Mouse (Mus musculus): ENCODE results near the gene Glrx3. TPM values are rescaled to one million over a fixed set of nuclear protein-coding genes. Genes with fewer than 3 reads are reported as not detected.
"Not testable (repeated sequence)": the region's sequence is repeated elsewhere in the genome, so short reads cannot be mapped to it uniquely, and the experiment has no call there.

Gene Glrx3
- total RNA-seq (2021) = 100 to 1,000 TPM; 121 to 128 TPM
- long read RNA-seq, experiment 1, transcript Glrx3-201 (11 exons, 1,685 nt) = major isoform, 267 of 289 reads
- long read RNA-seq, experiment 1, partial matches to known transcripts = 5 of 289 reads
- long read RNA-seq, experiment 1, other reads (novel, unspliced or antisense) = 16 of 289 reads
- long read RNA-seq, experiment 2, transcript Glrx3-201 (11 exons, 1,685 nt) = major isoform, 233 of 260 reads
- long read RNA-seq, experiment 2, partial matches to known transcripts = 17 of 260 reads
- long read RNA-seq, experiment 2, other reads (novel, unspliced or antisense) = 10 of 260 reads

DNA sequence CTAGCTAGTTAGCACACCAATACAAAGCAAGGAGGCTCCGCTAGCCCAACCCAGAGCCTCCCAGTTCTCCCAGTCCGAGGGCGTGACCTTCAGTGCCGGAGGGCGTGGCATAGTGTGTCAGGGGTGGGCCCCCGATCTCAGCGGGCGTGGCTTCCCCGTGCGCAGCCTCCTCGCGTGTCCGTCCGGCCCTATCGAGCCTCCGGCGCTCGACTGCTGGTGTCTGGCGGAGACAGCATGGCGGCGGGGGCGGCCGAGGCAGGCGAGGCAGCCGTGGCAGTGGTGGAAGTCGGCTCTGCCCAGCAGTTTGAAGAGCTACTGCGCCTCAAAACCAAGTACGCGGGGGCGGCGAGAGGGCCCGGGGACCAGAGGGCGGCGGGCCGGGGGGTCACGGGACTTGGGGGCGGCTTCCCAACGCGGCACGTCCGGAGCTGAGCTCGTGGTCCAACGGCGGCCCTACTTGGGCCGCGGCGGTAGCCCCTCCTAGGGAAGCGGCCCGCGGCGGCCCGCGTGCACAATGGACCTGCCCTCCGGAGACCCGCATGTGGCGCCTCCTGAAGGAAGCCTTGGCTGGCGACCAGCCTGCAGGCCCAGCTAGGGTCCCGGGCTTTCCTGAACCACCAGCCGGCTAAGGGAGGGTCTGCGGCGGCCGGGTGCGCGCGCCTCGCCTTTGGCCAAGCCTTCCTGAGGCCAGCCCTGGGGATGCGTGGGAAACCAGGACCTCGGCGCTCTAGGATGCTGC is at the start of gene Glrx3:
Gene Glrx3 (plus strand): TSS at position 175 of the 739 bp plus-strand sequence.
- peak; percentile 99 for DNase-seq (ENCODE audit: low spot score)

DNA sequence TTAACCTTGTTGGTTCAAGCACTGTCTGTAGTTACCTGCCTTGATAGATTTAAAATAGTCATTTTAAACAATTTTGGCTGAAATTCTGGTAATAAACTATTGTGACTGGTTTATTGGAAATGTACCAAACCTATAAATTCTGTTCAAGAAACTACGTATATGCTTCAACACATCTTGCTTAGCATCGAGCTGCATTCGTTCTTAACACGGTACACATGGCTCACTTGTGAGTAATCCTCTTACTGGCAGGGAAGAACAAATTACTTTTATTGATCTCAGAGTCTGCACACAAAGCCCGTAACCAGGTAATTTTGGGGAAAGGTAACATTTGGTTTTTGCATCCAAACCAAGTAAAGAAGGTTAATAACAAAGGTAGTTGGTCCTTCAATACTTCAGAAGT is 49.6 kb upstream of the Glrx3 start:
- DNase-seq (ENCODE audit: low spot score) = no peak

DNA sequence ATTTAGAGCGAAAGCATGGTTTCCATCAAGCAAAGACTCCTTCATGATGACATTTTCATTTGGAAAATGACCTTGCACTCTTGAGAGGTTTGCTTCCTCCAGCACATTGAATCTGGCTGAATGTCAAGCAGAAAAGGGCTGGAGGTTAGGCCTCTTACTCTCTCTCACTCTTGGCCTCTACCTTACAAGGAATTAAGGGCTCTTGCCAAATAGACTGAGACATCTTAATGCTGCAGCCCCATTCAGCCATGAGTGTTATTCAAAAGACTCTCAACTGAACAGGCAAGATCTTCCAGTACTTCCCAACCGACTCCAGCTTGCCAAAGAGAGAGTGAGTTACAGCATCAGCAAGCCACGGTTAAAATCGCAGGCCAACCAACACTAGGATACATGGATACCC is 42.0 kb upstream of the Glrx3 start:
- no peak for DNase-seq (ENCODE audit: low spot score)

DNA sequence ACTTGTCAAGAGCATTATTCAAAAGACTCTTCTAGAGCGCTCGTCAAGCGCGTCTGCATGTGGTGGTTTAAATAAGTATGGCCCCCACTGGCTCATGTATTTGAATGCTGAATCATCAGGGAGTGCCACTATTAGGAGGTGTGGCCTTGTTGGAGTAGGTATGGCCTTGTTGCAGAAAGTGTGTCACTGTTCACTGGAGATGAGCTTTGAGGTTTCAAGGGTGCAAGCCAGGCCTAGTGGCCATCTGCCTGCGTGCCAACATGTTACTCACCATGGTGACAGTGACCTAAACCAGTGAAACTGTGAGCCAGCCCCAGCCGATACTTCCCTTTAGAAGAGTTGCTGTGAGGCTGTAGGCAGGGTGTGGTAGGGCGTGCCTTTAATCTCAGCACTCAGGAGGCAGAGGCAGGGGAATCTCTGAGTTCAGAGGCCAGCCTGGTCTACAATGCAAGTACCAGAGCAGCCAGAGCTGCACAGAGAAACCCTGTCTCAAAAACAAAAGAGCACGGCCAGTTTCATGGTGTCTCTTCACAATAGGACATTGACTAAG is 40.0 kb upstream of the Glrx3 start:
- no peak for DNase-seq (ENCODE audit: low spot score)

DNA sequence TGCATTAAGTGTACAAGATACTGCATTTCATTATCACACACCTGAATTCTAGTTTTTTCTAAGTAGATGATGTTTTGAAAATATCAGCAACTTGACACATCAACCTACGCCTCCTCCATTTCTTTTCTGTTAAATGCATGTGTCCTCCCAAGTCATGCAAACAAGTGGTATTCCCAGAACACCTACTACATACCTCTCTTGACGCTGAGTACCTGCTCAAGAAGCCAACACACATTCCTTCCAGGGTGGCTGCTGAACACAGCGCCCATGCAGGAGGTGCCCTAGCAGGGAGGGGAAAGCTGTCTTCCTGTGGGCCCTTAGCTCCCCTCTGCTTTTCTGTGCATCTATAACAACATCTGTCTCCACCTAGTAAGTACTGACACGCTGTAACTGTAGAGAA is 38.4 kb upstream of the Glrx3 start:
- DNase-seq (ENCODE audit: low spot score) = no peak

DNA sequence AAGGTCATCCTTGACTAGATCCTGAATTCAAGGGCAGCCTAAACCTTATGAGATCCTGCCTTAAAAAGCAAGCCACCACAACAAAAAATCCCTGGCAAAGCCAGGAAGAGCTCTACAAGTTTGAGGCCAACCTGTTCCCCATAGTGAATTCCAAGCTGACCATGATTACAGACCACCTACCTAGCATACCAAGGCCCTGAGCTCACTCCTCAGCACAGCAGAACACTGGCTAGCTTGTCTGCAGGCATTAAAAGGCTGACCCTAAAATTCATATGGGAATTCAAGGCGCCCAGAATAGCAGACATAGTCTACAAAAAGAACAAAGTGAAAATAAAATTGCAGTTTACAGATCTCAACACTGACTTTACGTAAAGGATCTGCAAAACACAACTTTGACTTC is 33.3 kb upstream of the Glrx3 start:
- DNase-seq (ENCODE audit: low spot score) = no peak

DNA sequence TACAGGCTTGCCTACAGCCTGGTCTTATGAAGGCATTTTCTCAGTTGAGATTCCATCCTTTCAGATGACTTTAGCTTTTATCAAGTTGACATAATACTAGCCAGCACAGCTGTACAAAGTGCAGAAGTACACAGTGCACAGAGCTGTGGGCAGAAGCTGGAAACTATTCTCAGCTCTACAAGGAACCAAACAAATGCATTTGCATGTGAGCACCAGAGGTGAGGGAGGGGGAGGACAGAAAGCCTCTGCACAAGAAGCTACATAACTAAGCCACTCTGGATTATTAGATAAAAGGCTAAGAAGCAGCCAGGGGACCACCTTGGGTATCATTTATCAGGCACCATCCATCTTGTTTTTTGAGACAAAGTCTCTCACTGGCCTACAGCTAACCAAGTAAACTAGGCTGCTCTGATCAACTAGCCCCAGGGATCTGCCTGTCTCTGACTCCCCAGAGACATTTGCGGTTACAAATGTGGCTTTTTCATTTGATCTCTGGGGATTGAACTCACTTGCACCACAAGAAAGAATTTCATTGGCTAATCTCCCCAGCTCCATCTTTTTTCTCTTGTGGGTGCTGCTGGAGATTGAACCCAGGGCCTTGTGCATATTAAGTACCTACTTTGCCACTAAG is 29.9 kb upstream of the Glrx3 start:
- no peak for DNase-seq (ENCODE audit: low spot score)

DNA sequence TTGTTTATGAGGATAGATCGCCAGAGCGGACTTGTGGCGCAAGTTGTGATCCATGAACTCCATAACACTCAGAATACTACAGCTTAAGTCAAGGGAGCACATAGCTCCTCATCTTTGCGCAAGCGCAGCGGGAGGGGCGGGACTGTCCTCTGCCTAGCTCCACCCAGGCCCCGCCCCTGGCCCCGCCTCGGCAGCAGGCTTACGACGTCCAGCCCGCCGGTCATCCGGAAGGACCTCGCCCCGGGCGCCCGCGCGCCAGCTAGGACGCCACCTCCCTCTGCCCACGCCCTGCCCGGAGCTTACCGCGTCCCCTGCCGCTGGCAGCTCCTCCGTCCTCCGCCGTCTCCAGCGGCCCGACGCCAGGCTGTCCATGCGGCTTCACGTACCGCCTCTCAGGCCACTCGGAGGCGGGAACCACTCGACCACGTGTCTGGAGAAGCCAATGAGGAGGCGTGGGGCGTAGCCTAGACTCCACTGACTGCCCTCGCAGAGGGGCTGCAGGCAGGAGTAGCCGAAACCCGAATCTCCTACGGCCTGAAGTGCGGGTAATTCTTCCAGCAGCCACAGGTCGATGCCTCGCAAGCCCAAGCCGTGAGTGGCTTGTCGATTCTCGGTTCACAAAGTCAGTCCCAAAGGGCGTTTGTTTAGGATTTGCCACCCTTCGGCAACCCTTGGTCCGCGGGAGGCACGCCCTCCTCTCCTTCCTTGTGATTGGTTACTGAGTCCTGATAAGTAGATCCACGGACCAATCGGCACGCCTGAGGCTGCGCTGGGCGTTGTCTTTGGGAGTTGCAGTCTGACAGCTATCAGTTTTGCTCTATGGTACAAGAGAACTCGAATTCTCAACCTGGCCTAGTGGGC is 26.8 kb upstream of the Glrx3 start, which contains the start of gene 9430038I01Rik:
Gene 9430038I01Rik (minus strand): TSS at position 426 of the 861 bp plus-strand sequence.
- peak; percentile 96 for DNase-seq (ENCODE audit: low spot score)

DNA sequence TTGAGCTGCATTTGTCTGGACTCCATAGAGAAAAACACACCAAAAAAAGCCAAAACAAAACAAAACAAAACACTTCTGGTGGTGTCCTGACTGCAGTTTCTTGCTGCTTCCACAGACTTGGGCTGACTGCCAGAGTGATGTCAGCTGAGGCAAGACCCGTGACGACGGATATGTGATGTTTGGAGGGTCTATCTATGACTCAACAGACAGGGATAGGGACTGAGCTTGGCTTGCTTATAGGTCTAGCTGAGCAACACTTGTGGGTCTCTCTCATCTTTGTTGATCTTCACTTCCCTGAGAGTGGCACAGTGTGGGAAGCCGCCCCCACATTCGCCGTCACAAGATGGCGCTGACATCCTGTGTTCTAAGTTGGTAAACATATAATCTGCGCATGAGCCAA is 22.7 kb upstream of the Glrx3 start:
- DNase-seq (ENCODE audit: low spot score) = no peak

DNA sequence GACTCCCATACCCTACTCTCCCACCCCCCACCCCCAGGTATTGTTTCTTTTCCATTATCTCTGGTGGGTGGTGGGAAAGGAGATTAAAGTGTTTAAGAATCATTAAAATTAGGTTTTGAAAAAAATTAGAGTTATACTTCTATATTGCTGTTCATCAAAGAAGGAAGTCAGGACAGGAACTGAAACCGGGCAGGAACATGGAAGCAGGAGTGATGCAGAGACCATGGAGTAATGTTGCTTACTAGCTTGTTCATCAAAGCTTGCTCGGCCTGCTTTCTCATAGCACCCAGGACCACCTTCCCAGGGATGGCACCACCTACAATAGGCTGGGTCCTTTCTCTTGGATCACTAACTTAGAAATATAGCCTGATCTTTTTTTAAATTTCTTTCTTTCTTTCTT is 16.9 kb upstream of the Glrx3 start:
- DNase-seq (ENCODE audit: low spot score) = no peak

DNA sequence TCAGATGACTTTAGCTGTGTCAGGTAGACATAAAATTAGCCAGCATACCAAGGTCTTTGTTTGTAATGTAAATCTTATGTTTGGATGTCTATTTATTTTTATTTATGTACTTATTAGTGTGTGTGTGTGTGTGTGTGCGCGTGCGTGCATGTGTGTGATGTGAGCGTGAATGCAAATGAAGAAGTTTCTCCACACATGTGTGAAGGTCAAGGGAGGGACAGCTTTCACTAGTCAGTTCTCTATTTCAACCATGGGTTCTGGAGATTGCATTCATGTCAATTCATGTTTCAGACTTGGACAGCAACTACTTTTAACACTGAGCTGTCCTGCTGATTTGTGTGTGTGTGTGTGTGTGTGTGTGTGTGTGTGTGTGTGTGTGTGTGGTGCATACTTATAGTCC is 16.2 kb upstream of the Glrx3 start:
- no peak for DNase-seq (ENCODE audit: low spot score)

DNA sequence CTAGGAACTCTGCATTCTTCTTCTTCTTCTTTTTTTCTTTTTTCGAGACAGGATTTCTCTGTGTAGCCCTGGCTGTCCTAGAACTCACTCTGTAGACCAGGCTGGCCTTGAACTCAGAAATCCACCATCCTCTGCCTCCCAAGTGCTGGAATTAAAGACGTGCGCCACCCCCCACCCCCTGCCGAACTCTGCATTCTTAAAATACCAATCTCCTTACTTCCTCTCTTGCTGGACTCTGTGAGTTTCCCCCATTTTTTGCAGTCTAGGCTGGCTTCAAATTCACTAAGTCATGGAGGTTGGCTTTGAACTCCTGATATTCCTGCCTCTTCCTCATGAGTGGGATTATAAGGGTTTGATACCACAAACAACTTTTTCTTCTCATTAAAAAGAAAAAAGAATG is 10.7 kb upstream of the Glrx3 start:
- DNase-seq (ENCODE audit: low spot score) = no peak

DNA sequence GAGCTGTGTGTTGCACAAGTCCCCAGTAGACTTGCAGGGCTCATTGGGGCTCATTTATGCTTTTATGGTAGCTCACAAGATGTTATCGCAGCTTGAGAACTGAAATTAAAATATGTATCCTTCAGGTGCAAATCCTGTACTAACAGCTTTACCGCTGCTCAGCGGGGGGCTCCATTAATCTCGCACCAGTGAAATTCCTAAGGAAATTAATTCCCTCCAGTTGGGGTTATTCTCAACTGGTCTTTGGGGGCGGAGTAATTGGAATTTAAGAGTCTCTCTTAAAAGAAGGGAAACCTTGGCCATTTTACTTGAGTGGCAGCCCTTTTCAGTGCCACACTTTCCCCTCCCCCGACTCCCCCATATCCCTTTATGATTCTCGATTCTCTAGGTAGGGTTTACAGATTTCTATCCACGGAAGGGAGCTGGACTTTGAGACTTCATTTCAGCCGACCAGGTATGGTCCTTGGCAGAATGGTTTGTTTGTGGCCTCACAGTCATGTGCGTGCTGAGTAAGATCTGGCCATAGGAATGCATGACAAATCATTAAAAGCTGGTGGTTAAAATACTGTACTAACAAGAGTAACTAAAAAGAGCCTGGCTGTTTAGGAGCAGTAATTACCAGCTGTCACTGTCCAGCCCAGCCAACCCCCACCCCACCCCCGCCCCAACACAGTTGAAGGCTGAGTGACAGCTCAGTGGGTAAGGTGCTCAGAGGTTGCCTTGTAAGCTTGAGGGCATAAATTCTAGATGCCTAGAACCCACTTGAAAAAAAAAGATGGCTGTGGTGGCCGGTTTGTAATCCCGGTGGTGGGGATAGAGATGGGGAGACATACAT is 5.4 kb upstream of the Glrx3 start:
- no peak for DNase-seq (ENCODE audit: low spot score)

DNA sequence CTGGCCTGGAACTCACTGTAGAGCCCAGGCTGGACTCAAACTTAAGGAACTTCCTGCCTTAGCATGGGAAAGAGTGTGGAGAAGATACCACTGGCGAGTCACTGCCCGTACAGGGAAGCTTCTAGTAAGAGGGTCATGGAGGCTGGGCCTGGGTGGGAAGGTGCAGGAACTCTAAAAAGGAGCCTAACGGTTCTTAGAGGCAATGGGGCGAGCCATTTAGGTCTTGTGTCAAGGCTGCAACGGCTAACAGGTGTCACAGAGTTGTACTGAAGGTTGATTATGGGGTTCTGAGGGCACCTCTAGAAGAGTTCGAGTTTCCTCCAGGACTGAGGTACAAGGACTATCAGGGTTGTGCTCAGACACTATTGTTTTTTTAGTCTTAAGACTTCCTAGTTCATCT is 513 bp upstream of the Glrx3 start:
- DNase-seq (ENCODE audit: low spot score) = no peak

DNA sequence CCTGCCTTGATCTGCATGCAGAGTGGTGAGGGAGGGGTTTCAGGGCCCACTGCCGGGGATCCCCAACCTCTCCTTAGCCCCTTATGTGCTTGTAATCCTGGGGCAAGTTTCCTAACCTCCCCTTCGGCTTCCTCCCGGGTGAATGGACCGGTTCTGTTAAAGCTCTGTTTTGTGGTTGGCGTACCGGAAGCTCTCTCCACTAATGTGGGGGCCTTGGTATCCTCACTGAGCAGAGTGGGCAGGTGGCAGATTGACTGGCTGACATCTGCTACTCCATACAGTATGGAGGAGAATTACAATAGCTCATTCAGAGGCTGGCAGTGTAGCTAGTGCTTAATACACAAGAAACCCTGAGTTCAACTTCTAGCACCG is 751 bp downstream of the Glrx3 start:
- no peak for DNase-seq (ENCODE audit: low spot score)

DNA sequence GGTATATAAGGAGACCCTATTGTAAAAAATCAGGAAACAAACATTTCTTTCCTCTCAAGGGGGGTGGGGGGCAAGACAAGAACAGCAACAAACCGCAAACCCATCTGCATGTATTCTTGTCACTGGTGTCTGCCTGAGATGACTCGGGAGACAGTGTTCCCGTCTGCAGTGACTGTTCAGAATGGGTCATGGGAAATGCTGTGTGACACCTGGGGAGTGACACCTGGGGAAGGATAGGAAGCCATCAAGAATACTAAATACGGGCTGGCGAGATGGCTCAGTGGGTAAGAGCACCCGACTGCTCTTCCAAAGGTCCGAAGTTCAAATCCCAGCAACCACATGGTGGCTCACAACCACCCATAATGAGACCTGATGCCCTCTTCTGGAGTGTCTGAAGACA is 1.5 kb downstream of the Glrx3 start:
- DNase-seq (ENCODE audit: low spot score) = not testable (repeated sequence)

DNA sequence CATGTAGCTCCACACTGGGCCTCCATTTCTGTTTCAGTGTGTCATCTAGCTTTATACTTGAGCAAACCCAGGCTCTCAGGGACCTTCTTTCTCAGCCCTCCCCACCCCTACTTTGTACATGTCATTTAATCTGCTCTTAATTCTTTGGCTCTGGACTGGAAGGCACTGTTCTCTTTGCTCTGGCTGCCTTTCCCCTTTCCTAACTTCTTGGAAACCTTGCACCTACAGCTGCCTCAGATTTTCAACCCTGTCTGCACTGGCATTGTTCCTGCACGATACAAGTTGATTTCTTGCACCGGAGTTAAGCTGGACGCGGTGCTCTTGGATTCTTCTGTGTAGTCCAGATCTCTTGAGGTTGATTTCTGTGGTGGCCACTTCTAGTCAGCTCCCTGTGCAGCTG is 5.5 kb downstream of the Glrx3 start:
- peak; percentile 79 for DNase-seq (ENCODE audit: low spot score)

DNA sequence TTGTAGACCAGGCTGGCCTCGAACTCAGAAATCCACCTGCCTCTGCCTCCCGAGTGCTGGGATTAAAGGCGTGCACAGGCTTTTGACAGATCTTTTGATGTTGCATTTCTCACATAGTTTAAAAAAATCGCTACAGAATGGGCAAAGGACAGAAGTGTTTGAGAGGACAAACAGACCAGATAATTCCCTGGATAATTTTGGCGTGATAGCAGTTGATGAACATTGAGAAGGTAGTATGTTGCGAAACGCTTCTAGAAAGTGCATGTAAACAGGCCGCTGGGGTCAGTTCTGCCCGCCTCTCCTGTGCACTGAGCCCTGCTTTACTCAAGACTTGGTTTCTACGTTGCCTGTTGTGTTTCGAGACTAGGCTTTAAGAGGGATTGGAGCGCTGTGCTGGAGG is 7.9 kb downstream of the Glrx3 start:
- DNase-seq (ENCODE audit: low spot score) = no peak

DNA sequence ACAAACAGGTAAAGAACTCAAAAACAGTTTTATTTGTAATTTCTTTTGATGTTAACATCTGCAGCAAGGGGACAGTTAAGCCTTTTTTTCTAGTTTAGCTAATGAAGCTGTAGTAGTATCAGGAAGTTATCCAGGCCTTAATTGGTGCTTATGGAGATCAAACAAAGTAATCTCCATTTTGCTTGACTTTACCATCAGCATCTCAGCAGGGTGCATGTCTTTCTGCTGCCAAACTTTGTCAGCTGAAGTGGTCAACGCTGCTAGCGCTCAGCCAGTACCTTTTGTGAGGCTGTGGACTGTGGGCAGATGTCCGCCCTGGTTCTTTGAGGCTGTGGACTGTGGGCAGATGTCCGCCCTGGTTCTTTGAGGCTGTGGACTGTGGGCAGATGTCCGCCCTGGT is 24.0 kb downstream of the Glrx3 start:
- no peak for DNase-seq (ENCODE audit: low spot score)

DNA sequence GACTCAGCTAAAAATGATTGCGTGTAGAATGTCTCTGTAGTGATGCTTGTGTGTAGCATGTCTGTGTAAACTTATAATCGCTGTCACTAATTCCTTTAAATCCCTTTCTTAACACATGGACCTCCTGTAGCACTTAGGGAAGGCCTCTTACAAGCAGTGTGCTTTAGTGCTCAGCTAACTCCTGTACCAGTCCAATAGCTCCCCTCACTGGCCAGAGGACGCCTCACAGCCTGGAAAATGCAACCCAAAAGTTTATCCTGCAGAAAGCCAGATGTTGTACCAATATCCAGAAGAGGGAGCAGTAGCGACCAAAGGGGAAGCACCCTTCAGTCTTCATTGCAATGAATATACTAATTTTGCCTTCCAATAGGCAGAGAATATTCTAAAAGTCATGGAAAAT is 30.8 kb downstream of the Glrx3 start:
- peak; percentile 73 for DNase-seq (ENCODE audit: low spot score)
